Mouse (Mus musculus) heart, postnatal 0 days (tissue): ENCODE results near the gene Adora1.

Source experiments
- CTCF ChIP-seq: IDR thresholded peaks from 2 replicates; pipeline ENCODE4 v1.5.1; 2016; ENCODE audit warnings: antibody characterized with exemption, control low read depth, low read depth
- EP300 ChIP-seq: IDR thresholded peaks from 2 replicates; pipeline ENCODE4 v1.6.1; 2016; ENCODE audit warnings: antibody characterized with exemption, low read depth

DNA sequence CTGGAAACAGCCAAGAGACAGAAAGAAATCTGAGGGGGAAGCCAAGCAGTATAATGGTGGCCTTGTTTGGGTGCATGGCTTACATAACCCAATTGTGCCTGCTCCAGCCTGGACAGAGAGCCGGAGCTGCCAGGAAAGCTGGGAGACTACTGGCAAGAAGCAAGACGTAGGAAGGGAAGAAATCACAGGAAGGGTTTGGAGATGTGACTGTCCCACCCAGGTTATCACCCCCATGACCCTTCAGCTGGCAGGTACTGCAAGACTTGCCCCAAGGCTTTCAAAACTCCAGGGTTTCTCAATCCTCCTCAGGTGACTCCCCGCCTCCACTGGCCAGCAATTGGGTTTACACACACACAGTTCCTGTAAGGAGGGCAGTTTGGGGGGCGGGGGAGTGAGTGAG is 53.2 kb downstream of the Adora1 start, which contains the start of gene Chil1:
- TF ChIP-seq EP300 (no peak), CTCF (no peak)
